Mouse (Mus musculus): Measurements from ENCODE around the gene Gm32802.
"Not testable (repeated sequence)": the region's sequence is repeated elsewhere in the genome, so short reads cannot be mapped to it uniquely, and the experiment has no call there.

- not testable (repeated sequence) for TF ChIP-seq POLR2A (IDR thresholded peaks at IDR 0.05; ENCODE audit: control insufficient read depth, extremely low read depth, insufficient read depth, low read length, poor library complexity); CTCF (IDR thresholded peaks at IDR 0.05; ENCODE audit: borderline replicate concordance, control insufficient read depth, extremely low read depth, insufficient read depth, low read length, poor library complexity)
Measured at GRCm38 (mm10) chr10:118302133-118302532, 43.6 kb downstream of the Gm32802 start.

Measured in thymus, adult 2 months (tissue).